Mouse (Mus musculus) left cerebral cortex, adult 8-10 months (tissue): ENCODE measurements around the gene Gstm2. TPM values are rescaled to one million over a fixed set of nuclear protein-coding genes. Genes with fewer than 3 reads are reported as not detected.
"Not testable (repeated sequence)": the region's sequence is repeated elsewhere in the genome, so short reads cannot be mapped to it uniquely, and the experiment has no call there.

Experiments
- DNase-seq, 2 experiments: peaks; one replicate each; pipeline ENCODE4 v3.0.0; 2022; ENCODE audit warnings: low spot score in 2 of 2
- total RNA-seq, 4 experiments: library from RNA; stranded (reverse); gene quantifications; 2 replicates each; pipeline ENCODE4 v1.2.4; 2022

Gstm2 gene
- total RNA-seq, 4 experiments from 2014 or later = 3.6 to 6.5 (median 5.5) TPM

DNA sequence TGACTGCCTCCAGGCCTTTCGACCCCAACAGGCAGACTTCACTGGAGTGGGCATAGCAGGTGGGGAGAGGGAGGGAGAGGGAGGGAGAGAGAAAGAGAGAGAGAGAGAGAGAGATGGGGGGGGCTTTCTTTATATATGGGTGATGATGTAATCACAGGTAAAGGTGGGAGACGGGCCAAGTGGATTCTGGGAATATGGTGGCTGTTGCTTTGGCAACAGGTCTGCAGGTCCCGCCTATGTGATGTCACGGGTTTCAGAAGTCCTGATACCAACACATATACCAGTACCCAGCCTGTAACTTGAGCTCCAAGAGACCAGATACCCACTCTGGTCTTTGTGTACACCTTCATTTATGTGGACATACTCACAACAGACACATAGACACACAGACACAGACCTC lies 10.3 kb upstream of the Gstm2 start:
- no peak for DNase-seq

- not testable (repeated sequence) for DNase-seq
These were observed 9.7 kb upstream of the Gstm2 start for GRCm38 (mm10) chr3:107995974-107996373.

- DNase-seq = not testable (repeated sequence)
These were observed 1.1 kb downstream of the Gstm2 start for GRCm38 (mm10) chr3:107985141-107985540.

DNA sequence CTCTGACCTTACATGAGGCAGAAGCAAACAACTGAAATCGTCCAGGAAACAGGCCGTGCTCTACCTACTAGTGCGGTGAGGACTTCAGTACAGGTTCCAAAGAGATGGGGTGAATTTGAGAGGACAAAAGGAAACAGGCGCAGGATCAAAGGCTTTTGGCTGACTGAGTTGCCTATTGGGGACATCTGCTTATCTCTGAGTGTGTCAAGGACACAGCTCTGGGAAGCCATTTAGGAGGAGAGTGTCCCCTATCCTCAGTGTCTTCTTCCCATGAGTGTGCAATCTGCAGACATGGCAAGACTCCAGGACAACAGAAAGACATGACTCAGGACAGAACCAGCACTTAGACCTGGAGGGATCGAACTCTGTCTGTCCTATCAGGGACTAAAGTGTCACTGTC lies 1.8 kb downstream of the Gstm2 start:
- no peak for DNase-seq

GRCm38 (mm10) chr3:107983771-107984170 lies 2.5 kb downstream of the Gstm2 start:
- DNase-seq = no peak

- no peak for DNase-seq
These were observed 3.5 kb downstream of the Gstm2 start for GRCm38 (mm10) chr3:107982726-107983125.

DNA sequence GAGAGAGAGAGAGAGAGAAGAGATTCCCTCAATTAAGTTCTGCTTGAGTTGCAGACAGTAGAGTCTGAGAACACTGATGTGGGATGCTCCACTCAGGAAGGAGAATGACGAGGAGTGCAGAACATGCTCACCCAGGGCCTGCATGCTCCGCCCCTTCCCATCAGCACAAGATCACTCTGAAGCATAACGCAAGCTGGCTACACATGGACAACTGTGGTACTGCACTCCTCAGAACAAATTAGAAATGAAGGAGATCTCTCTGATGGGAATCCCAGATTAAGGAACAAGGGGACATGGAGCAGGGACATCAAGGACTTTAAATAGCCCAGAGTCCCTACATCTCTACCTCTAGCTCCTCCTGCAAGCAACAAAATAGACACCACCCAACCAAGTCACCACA lies 5.0 kb downstream of the Gstm2 start:
- no peak for DNase-seq

DNA sequence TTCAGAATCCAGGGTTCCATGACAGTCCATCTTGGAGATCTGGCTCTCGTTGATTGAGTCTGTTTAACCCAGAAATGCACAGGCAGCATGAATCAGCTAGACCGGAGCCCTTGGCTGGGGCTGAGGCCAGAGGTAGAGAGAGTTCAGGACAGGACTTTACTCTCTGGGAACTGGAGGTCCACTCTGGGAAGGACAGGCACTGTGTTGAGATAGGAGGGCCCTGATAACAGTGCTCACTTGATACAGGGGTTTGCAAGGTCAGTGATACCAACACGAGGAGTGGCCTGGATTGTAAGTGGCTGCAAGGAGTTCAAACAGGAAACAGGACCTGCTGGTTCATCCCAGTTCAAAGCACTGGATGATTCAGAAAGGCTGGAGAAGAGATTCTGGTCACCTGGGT lies 8.6 kb downstream of the Gstm2 start:
- no peak for DNase-seq

- no peak for DNase-seq
These were observed 12.0 kb downstream of the Gstm2 start for GRCm38 (mm10) chr3:107974237-107974636.

GRCm38 (mm10) chr3:107972070-107972469 lies 14.2 kb downstream of the Gstm2 start:
- DNase-seq = no peak

DNA sequence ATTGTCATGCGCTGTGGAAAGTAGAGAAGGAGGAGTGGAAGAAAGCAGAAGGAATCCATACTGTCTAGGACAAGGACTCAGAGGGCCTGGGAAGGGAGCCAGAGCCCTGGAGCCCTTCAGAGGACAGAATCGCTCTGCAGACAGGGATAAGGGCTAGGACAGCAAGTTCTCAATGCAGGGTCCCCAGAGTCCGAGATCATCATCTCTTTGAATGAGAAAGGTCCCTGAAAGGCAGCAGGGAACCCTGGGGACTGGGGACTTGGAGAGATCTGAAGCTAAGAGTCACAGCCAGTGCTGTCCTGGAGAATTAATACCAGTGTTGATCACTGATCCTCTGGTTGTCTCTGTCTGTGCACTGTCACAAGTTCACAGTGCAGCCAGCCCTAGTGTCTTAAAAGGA lies 15.2 kb downstream of the Gstm2 start:
- DNase-seq = not testable (repeated sequence)

GRCm38 (mm10) chr3:107968724-107969395 lies 17.4 kb downstream of the Gstm2 start, which contains the start of gene Gstm3:
Gstm3 (minus strand) TSS chr3:107969283.
- no peak for DNase-seq

- no peak for DNase-seq
These were observed 19.6 kb downstream of the Gstm2 start for GRCm38 (mm10) chr3:107966631-107967030.

DNA sequence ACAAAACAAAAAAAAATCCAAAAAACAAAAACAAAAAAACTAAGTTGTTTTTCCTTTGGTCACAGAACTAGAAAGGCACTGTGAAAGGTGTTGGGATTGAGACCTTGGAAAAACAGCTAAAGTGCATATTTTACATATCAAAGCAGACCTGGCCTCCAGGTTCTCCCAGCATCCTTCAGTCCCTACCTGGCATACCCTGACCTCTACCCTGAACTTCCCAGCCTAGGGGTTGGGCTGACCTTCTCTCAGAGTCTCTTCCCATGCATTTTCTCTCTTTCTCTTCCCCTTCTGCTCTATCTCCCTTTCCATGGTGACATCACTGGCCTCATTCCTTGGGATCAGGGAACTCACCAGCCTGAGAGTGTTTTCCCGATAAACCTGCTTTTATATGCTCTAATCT lies 20.7 kb downstream of the Gstm2 start:
- no peak for DNase-seq

- DNase-seq = no peak
These were observed 21.5 kb downstream of the Gstm2 start for GRCm38 (mm10) chr3:107964656-107965308.

DNA sequence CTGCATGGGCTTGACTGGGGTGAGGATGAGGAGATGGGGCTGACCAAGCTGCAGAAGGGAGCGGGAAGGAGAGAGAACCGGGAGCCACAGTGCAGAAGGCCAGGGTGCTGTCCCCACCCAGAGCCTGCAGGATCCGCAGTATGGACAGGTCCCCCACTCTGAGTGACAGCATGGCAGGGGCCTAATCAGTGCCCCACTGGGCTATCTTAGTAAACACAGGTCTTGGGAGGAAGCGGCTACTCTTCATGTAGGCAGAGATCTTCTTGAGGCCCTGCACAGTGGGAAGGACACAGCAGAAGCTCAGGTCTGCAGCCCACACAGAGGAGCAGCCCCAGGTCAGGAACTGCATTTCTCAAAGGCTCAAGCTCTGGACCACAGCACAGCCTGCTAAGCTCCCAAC lies 22.2 kb downstream of the Gstm2 start:
- DNase-seq = no peak

- DNase-seq = not testable (repeated sequence)
These were observed 31.0 kb downstream of the Gstm2 start for GRCm38 (mm10) chr3:107955260-107955659.

GRCm38 (mm10) chr3:107953906-107954305 lies 32.3 kb downstream of the Gstm2 start:
- DNase-seq = no peak

- no peak for DNase-seq
These were observed 32.9 kb downstream of the Gstm2 start for GRCm38 (mm10) chr3:107953328-107953755.

- DNase-seq = no peak
These were observed 35.7 kb downstream of the Gstm2 start for GRCm38 (mm10) chr3:107950531-107950930.

DNA sequence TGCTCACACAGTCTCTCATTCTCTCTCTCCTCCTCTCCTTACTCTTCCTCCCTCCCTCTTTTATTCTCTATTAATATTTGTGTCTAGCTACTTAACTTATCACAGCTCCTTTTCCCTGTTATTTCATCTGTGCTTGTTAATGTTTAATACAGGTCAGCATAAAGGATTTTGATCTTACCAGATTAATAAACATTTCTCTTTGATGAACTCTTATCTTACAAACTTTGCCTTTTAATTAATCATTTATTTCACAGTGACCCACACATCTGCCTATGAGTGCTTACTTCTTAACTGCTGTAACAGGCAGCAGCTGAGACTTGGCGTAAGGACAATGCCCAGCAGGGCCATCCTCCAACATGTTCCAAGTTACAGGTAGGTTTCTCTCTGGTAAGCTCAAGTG lies 36.8 kb downstream of the Gstm2 start:
- DNase-seq = not testable (repeated sequence)

GRCm38 (mm10) chr3:107945729-107946128 lies 40.5 kb downstream of the Gstm2 start:
- no peak for DNase-seq
